Mouse (Mus musculus) ES-E14 (cell line): Measurements from ENCODE around the gene Fnbp1. TPM values are rescaled to one million over a fixed set of nuclear protein-coding genes. Genes with fewer than 3 reads are reported as not detected.

Experiments used
- DNase-seq: peaks from one replicate; pipeline ENCODE4 v3.0.0-alpha.2; 2013; ENCODE audit warnings: low read depth, low spot score
- H3K27ac ChIP-seq: 2 replicates; pipeline ENCODE4 v1.5.1; 2012; ENCODE audit warnings: low read depth, mild to moderate bottlenecking, low read length, moderate library complexity, mixed read lengths; ENCODE audit not compliant: poor library complexity, insufficient read depth, severe bottlenecking
- H3K36me3 ChIP-seq: 2 replicates; pipeline ENCODE4 v1.6.1; 2012; ENCODE audit warnings: mild to moderate bottlenecking, low read length, moderate library complexity, mixed read lengths; ENCODE audit not compliant: control insufficient read depth, poor library complexity, insufficient read depth, severe bottlenecking
- H3K4me1 ChIP-seq, 2 experiments: fragments of 150-350 bp in 1 of 2; sonication (generic) in 1 of 2; 2 replicates each; pipeline ENCODE4 v1.6.1; 2012; ENCODE audit warnings: low read length in 2 of 2, mild to moderate bottlenecking in 1 of 2, mixed read lengths in 1 of 2; ENCODE audit not compliant: control insufficient read depth in 2 of 2, insufficient read depth in 2 of 2, poor library complexity in 1 of 2
- H3K4me3 ChIP-seq, 2 experiments: fragments of 150-350 bp in 1 of 2; sonication (generic) in 1 of 2; 2 replicates each; pipeline ENCODE4 v1.5.1; 2012; ENCODE audit warnings: low read length in 2 of 2, low read depth in 1 of 2, mild to moderate bottlenecking in 1 of 2, mixed read lengths in 1 of 2; ENCODE audit not compliant: insufficient read depth in 1 of 2, poor library complexity in 1 of 2, severe bottlenecking in 1 of 2
- H3K9ac ChIP-seq: 2 replicates; pipeline ENCODE4 v1.6.1; 2012; ENCODE audit warnings: low read depth, mild to moderate bottlenecking, low read length, mixed read lengths; ENCODE audit not compliant: poor library complexity, insufficient read depth, severe bottlenecking
- H3K9me3 ChIP-seq: fragments of 150-350 bp; sonication (generic); 2 replicates; pipeline ENCODE4 v1.6.1; 2012; ENCODE audit warnings: low read depth, mild to moderate bottlenecking, low read length; ENCODE audit not compliant: control insufficient read depth, insufficient read depth
- CHD2 ChIP-seq: IDR thresholded peaks from 2 replicates; pipeline ENCODE4 v1.6.1; 2014; ENCODE audit warnings: mild to moderate bottlenecking, low read depth, low read length, inconsistent platforms
- HCFC1 ChIP-seq: IDR thresholded peaks from 2 replicates; pipeline ENCODE4 v1.6.1; 2012; ENCODE audit warnings: low read length, inconsistent platforms, borderline replicate concordance; ENCODE audit not compliant: insufficient read depth
- MAFK ChIP-seq: IDR thresholded peaks from 2 replicates; pipeline ENCODE4 v1.6.1; 2014; ENCODE audit warnings: mild to moderate bottlenecking, low read depth, low read length, inconsistent platforms; ENCODE audit not compliant: insufficient read depth
- ZC3H11A ChIP-seq: IDR thresholded peaks from 2 replicates; pipeline ENCODE4 v1.6.1; 2012; ENCODE audit warnings: low read depth, mild to moderate bottlenecking, inconsistent platforms, low read length, borderline replicate concordance
- ZNF384 ChIP-seq: IDR thresholded peaks from 2 replicates; pipeline ENCODE4 v1.6.1; 2012; ENCODE audit warnings: low read depth, low read length, inconsistent platforms
- in situ Hi-C, 2 experiments: fragments of 600-800 bp; cut with MboI; formaldehyde crosslinking; loops; one replicate each; pipeline ENCODE4 v1.15.1; 2025; ENCODE audit warnings: low sequenced_read_pairs in 2 of 2, inconsistent platforms in 1 of 2; ENCODE audit not compliant: unreplicated experiment in 2 of 2
- total RNA-seq: library from RNA; depleted of rRNA; stranded (reverse); fragments of 300-350 nt; gene quantifications from 2 replicates; pipeline ENCODE4 v1.2.3, GENCODE M21; 2012

Fnbp1 gene
- total RNA-seq, 1 experiment, result 16.5 TPM

DNA sequence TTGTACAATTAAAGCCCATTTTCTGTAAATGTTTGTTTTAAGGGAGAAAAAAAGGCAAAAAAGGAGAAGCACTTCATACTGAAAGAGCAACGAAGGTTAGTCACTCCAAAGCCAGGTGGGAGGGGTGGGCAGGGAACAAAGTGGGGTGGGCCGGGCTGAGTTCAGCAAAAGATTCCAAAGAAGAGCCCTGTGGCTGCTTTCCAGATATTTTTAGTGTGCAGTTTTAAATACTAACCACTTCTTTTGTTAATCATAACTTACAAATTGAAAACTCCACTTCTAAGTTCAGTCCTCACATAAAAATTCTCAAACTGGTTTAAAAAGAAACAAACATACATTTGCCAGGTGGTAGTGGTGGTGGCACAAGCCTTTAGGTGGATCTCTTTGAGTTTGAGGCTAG lies 44.5 kb downstream of the Fnbp1 start:
- Histone ChIP-seq H3K4me1 (peaks cover 19 to 36% of the 10 kb centered on the region in 2 experiments), H3K36me3 (peaks cover 16% of the 10 kb centered on the region; the same call in 1 of the 2 replicates), H3K4me3 (no peak overlapping the region), H3K9me3 (no peaks in the 10 kb centered on the region), H3K9ac (no peak overlapping the region), H3K27ac (no peak overlapping the region)
- in situ Hi-C loops, result no loop called here
- TF ChIP-seq ZC3H11A (no peak), CHD2 (no peak), MAFK (no peak), ZNF384 (no peak), HCFC1 (no peak)
- DNase-seq, result no peak

DNA sequence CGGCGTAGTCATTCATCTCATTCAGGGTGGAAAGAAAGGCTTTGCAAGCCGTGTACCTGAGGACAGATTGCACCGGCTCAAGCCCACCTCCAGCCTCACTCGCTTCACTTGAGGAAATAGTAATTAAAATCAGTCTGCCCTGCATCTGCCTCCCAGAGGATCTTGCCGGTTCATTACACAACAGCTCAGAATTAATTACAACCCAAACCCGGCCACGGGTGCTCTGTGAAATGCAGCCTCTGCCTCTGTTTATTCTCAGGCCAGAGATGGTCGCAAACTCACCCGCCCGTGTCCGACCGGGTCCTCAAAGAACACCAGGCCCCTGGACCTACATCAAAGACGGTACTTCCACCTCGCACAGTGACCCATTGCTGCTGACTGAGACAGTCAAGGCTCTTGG lies 45.7 kb downstream of the Fnbp1 start:
- H3K4me1 ChIP-seq, result peaks cover 19 to 36% of the 10 kb centered on the region in 2 experiments
- no peak for TF ChIP-seq MAFK
- no peak for TF ChIP-seq ZNF384
- peak overlapping the region; percentile 14; the same call in 1 of the 2 replicates for H3K9ac ChIP-seq
- in situ Hi-C loops, result no loop called here
- H3K9me3 ChIP-seq, result no peaks in the 10 kb centered on the region
- peak overlapping the region; percentile 51; the same call in 1 of the 2 replicates for H3K27ac ChIP-seq
- DNase-seq, result no peak
- no peak overlapping the region for H3K4me3 ChIP-seq
- H3K36me3 ChIP-seq, result peaks cover 13% of the 10 kb centered on the region; the same call in 1 of the 2 replicates

DNA sequence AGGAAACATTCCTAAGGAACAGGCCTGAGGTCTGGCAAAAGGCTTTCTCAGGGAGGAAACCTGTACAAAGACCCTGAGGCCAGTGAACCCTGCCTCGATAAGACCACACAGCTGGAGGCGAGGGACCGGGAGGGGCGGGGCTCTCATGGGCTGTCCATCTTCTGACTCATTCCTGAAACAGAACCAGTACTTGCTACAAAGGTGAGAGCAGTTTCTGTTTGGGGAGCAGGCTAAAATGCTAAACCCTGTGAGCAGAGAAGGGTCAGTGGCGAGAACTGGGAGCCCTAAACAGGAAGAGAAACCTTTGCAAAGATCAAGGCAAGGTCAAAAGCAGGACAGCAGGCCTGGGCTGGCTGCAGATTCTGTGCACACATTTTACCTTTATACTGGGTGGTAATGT lies 47.2 kb downstream of the Fnbp1 start:
- TF ChIP-seq CHD2, result no peak
- no peak for TF ChIP-seq MAFK
- TF ChIP-seq ZNF384, result no peak
- no peak for TF ChIP-seq HCFC1
- no peak for TF ChIP-seq ZC3H11A

DNA sequence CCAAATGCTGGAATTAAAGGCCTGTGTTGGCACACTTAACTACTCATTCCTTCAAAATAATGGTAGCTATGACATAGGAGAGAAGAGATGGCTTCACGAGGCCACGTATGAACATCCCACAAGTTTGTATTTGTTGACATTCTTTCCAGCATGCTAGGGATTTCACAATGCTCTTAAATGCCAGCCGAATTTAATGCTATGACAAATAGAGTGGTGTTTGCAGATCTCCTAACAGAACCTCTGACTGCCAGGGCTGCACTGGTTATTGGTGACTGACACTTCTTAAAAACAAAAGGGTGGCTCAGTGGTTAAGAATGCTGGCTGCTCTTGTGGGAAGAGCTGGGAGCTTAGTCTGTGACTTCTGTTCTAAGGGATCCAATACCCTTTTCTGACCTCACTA lies 48.9 kb downstream of the Fnbp1 start:
- Histone ChIP-seq H3K4me3 (no peak overlapping the region), H3K9me3 (no peaks in the 10 kb centered on the region), H3K27ac (no peak overlapping the region), H3K36me3 (peaks cover 13% of the 10 kb centered on the region; the same call in 1 of the 2 replicates), H3K4me1 (peaks cover 27 to 50% of the 10 kb centered on the region in 2 experiments; a peak in 3 of 4 replicates), H3K9ac (no peak overlapping the region)
- TF ChIP-seq CHD2, result no peak
- TF ChIP-seq MAFK, result no peak
- no peak for TF ChIP-seq HCFC1
- no peak for TF ChIP-seq ZNF384
- TF ChIP-seq ZC3H11A, result no peak
- in situ Hi-C loops, result no loop called here
- no peak for DNase-seq

More for the DNA sequence above, 47.2 kb downstream of the Fnbp1 start:
- in situ Hi-C loops, result no loop called here
- H3K9ac ChIP-seq, result no peak overlapping the region
- peaks cover 19 to 39% of the 10 kb centered on the region in 2 experiments for H3K4me1 ChIP-seq
- H3K36me3 ChIP-seq, result peaks cover 13% of the 10 kb centered on the region; the same call in 1 of the 2 replicates
- H3K4me3 ChIP-seq, result no peak overlapping the region
- no peak for DNase-seq
- peak overlapping the region; percentile 51; the same call in 1 of the 2 replicates for H3K27ac ChIP-seq
- H3K9me3 ChIP-seq, result no peaks in the 10 kb centered on the region

DNA sequence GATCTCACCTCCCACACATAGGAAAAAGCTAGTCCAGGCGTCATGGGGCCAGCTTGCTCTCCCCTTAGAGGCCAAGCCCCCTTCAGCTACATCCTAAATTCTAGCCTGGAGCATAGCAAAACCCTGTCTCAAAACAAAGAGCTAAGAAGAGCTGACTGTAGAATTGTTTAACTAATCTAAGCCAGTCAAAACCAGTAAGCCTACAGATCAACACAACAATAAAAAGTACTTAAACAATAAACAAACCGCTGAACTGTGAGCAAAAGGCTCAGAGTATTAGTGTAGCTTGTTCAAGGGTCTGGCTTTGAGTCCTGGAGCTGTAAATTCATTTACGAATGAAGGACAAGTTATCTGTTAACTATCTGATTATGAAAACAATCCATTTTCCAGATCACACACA lies 50.6 kb downstream of the Fnbp1 start:
- TF ChIP-seq MAFK (peak; percentile 58; the same call in 1 of the 2 replicates), CHD2 (peak; percentile 50; the same call in 1 of the 2 replicates), ZC3H11A (no peak), HCFC1 (no peak), ZNF384 (no peak)
- no peaks in the 10 kb centered on the region for H3K9me3 ChIP-seq
- peak overlapping the region; percentile 80; the same call in 1 of the 2 replicates for H3K27ac ChIP-seq
- no peak overlapping the region for H3K9ac ChIP-seq
- H3K4me3 ChIP-seq, result no peak overlapping the region
- H3K4me1 ChIP-seq, result peaks cover 29 to 50% of the 10 kb centered on the region in 2 experiments; a peak in 3 of 4 replicates
- in situ Hi-C loops, result no loop called here
- peak; percentile 80 for DNase-seq
- peaks cover 11% of the 10 kb centered on the region; the same call in 1 of the 2 replicates for H3K36me3 ChIP-seq
